Mouse (Mus musculus): Measurements from ENCODE around the gene Cfap61.

Cfap61 gene

DNA sequence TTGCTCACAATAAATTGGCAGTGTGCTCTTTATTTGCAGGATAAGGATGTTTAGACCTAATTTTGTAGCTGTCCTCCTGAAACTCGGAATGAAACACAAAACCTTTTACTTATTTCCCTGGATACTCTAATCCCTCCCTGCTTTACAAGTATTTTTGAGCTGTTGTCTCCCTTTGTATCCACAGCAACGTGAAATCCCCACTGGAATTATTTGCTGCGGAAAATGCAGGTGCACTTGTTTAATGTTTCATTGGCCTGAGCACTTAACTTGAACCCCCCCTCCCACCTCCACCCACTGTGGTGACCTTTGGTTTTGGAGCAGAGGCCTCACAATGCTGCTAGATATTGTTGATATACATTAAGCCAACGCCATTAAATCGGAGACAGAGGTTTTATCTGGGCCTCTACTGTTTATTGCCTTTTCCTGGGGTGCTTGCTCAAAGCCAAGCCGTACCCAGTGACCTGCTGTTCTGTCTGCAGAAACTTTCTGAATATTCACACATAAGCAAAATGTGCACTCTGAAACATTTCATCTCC lies 154.6 kb downstream of the Cfap61 start:
- peak in 1 of 2 experiments; percentile 5 for DNase-seq

DNA sequence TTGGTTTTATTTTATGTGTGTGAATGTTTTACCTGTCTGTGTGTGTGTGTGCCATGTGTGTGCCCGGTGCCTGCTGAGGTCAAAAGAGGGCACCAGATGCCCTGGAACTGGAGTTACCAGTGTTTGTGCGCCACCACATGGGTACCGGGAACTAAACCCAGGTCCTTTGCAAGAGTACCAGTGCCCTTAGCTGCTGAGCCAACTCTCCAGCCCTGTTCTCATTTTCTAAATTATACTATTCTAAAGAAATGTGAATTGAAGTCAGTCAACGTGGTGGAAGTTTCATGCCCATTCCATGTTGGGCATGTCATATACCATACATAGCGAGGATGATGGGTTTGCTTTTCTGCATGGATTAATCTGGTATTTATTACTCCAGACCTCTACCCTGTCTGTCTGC lies 162.9 kb downstream of the Cfap61 start:
- no peak for DNase-seq

DNA sequence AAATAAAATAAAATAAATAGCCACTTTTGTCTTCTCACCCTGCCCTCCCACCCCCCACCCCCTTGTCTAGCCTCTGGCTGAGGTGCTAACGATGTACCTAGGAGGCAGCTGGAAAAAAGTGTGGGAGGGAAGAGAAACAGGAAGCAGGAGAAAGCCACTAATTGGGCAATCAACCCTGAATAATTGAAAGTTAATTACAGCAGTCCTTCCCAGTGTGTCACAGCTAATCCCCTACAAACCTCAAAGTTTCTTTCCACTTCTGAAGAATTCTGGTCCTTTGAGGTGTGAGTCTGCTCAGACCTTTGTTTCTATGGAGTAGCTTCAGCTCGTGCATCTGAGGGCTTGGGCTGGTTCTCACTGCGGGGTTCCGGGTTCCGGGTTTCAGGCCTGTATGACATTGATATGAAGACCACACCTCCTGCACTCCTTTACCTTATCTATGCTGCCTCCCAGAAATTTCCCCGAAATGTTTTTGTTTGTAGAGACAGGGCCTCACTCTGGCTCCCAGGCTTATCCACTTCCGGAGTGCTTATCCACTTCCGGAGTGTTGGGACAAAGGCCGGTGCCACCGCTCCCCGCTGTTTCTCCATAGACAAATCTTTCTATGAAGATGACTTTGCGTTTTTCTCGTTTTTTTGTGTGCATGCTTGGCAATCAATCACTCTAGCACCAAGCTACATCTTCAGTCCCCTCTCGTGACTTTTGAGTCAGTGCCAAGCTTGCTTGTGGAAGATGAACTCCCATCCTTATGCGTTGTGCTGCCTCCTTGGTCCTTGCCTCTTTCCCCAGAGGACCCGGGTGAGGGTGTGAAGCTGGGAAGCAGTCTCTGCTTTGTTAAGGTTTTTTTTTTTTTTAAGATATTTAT lies 164.5 kb downstream of the Cfap61 start:
- DNase-seq: no peak

DNA sequence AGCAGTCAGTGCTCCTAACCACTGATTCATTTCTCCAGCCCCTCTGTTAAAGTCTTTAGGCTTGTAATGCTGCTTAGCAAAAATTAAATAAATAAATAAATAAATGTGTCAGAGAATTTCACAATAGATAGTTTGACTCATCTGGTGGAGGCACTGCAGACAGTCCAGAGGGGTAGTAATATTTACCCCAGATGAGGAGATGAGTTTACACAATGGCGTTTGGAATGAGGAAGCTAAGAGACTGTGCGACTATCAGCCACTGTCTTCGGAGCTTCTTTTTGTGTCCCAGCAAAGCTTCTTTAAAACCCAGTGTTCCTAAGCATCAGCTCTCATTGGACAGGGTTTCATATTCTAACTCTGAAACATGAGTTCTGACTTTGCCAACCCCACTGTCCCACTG lies 165.3 kb downstream of the Cfap61 start:
- DNase-seq: no peak

DNA sequence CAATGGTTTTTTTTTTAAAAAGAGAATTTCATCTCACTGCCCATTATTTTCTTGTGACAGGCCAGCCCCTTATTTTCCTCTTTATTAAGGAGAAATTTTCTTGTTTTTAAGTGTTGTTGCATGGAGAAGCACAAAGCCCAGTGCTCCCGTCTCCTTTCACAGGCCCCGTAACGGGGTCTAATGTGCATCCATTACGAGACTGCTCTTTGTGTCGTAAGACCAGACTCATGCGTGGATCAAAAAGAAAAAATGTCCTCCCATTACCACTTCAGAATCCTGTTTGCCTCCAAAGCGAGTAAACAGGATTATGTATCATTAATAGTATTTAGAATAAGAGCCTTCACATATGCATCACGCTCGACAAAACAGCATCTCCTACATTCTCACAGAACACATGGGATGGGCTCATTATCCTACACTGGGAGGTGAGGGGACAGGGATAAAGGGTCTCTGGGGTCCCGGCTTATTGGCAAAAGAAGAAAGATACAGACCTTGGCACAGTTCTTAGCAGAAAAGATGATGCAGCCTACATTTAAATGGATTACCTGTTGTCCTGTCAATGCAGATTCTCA lies 166.0 kb downstream of the Cfap61 start:
- DNase-seq: no peak

DNA sequence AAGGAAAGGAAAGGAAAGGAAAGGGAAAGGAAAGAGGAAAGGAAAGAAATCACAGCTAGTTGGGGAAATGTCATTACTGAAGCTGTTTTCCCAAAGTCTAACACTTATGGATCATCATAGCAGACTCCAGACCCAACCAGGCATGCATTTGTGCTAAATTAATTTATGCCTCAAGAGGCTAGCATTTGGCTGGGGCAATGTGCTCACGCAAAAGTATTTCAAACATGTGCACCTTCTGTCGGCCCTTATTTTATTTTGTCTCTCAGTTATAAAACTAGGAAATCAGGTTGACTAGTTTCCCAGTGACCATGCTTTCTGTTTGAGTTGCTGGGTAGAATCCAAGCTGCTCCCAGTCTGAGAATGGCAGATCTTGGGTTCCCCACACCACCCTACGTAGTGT lies 168.0 kb downstream of the Cfap61 start:
- no peak for DNase-seq

DNA sequence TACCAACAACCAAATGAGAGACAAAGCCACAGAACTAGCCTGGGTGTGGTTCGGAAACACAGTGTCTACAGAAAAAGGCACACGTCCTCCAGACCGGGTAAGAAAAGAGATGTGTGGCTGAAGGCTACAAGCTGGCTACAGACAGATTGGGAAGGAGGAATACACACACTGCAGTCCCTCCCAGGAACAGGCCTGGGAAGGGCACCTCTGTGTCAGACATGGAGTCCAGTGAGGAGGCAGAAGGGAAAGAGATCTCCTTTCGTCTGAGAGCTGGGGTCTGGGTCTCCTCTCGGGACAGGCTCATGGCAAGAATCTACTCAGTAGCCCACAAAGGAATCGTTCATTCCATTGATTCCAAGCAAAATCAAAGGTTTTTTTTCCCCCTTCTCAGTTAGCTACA lies 170.8 kb downstream of the Cfap61 start:
- no peak for DNase-seq

DNA sequence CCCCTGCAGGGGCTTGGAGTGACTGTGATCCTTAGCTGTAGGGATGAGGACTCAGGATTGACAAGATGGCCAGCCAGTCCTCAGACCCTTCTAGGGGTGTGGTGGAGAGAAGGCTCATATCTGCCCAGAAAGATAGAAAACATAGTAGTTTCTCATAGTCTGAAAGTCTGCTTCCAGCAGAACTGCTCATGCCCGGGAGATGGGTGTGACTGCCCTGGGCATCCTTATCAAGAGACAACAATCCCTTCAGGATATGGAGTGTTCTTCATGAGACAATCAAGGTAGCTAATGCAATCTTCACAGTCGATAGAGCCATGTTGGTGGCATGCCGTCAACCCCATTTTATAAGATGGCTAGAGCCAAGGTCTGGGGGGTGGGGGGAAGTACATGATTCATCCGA lies 173.4 kb downstream of the Cfap61 start:
- DNase-seq: no peak

DNA sequence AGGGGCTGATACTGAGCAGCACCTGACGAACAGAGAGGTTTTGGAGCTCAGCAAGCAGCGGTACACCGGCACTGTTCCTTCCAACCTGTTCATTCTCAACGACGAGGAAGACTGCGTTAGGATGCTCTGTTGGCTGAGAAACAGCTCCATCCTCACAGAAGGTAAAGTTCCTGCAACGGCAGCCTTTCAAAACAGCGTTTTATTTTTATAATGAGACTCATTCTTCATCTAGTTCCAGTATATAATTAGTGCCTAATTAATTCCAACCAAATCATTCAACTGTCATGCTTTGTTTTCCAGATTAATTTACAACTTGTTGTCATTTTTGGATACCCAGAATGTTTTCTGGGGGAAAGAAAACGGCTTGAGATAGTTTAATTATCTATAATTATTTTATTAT lies 175.3 kb downstream of the Cfap61 start:
- DNase-seq: no peak

DNA sequence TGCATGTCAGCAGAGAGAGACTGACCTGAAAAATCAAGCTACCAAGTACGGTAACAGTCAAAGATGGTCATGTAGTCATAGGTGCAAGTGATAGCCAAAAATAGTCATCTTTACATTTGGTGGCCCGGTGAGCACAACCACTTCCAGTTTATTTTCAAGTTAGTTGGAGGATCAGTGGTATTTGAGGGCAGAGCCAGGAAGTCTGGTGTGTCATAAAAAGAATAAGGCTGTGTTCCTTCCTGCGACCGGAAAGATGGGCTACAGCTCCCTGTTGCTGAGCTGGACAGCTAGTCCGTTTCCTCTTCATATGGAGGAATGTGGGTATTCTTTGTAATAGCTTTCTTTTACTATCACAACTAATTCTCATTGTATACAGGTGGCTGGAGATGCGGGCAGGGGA lies 181.7 kb downstream of the Cfap61 start:
- DNase-seq: no peak

DNA sequence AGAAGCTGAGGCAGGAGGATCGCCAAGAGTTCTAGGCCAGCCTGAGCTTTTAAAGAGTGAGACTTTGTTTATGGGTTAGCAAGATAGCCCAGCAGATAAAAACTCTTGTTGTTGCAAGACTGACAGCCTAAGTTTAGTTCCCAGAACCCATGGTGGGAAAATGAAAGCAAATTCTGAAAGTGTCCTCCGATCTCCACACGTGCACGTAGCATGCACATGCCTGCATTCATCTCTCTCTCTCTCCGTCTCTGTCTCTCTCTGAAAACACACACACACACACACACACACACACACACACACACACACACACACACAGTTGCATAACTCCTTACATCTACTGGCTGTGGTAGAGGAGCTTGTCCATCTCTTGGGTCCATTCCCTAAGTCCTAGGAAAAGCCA lies 182.1 kb downstream of the Cfap61 start:
- DNase-seq: no peak

DNA sequence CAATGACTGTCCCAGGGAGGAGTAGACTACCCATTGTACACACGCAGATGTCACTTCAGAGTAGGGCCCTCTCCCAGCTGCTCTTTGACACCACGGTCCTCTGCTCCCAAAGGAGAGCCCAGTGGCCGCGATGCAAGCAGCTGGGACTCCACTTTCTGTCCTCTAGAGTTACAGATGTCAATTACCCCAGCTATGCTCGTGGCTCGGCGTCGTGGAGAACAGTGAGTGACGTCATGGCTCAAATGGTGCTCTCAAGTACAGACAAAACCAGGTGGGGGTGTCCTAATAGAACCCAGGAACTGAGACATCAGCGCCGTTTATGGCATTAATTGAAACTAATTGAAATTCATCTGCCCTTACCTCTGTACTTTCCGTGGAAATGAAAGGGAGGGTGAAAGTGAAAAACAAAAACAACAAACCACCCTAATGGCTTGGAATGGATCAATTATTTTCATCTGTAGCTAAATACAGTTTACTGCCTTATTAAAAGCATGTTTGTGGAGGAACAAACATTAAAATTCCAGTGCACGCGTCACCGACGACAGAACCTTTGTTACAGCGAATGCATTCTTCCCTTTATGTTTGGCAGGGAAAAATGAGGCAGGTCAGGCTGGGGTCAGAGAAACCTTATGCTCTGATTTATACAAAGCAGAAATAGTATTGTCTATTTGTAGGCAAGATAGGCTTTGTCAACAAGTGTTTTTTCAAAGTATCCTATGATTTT lies 182.8 kb downstream of the Cfap61 start:
- peak in 1 of 2 experiments; percentile 4 for DNase-seq

DNA sequence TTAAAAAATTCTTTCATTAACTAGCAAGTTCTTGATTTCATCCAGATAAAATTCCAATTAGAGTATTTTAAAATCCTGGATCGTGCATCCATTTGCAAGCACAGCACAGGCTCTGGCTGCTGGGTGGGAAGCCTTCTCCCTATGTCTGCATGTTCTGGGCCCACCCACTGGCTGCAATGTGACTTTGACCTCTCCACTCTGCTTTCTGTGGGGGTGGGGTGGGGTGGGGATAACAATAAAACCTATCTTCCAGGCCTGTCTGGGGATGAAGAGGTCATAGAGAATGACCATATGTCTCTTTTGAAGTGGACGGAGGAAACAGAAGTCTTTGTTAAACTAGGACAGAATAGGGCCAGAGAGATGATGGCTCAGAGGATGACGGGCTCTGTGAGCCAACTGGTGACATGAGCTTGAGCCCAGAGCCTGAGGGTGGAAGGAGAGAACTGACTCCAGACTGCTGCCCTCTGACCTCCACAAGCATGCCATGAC lies 183.4 kb downstream of the Cfap61 start:
- no peak for DNase-seq

DNA sequence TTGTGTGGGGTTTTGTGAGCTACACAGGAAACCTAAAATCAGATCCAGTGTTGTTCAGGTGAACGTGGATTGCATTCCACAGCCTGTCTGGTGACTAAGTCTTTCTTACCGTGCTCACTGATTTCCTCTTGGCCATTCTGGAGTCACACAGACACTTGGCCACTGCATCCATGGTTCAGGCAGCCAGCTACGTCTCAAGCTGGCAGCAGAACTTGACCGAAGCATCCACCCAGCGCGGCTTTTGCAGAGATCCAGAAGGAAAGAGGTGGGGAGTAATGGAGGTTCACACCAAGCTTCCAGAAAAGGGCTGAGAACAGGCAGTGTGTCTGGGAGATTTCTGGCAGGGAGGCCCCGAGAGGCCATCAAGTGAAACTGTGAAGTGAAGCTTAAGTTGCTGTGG lies 187.0 kb downstream of the Cfap61 start:
- DNase-seq: no peak

DNA sequence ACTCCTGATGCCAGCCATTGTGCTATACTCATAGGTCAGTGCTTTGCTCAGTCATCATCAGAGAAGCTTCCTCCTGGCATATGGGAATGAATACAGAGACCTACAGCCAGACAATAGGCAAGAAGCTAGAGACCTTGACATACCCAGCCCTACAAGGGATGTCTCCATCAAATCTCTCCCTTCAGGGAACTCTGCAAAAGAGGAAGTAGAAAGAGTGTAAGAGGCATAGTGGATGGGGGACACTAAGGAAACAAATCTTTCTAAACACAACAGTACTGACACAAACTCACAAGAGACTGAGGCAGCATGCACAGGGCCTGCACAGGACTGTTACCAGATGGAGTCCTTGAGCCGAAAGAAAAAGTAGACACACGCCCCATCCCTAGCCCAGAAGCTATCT lies 190.5 kb downstream of the Cfap61 start:
- no peak for DNase-seq

DNA sequence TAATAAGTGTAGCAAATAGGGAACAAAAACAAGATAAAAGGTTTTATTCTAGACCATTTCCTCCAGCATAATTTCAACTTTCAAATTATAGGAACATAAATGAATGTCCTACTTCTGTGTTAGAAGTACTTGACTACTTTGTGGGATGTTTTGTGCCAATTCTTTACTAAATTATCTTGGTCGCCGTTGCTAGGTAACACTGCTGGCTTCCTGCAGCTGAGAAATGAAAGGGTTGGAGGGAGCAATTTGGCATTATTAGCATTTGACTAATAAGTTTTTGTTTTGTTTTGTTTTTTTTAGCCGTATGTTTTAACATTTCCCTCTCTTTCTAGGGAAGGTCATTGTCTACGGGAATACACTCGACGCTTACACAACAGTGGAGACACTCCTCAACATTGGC lies 194.0 kb downstream of the Cfap61 start:
- no peak for DNase-seq

DNA sequence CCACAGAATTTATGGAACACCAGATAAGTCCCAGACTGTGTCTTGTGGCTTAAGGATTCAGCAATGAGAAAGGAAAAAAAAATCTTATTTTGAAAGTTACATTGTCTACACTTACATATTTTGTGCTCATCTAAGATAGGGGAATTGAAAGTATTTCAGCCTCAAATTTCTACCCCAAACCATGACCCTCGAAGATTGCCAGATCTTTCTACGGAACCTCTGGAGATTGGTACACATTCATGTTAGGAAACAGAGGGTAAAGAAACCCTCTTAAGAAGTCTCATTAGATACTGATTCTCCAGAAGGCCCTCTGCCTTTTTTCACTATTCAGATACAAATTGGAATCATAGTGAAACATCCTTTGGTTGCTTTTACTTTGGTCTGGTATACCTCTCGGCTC lies 195.9 kb downstream of the Cfap61 start:
- DNase-seq: no peak

DNA sequence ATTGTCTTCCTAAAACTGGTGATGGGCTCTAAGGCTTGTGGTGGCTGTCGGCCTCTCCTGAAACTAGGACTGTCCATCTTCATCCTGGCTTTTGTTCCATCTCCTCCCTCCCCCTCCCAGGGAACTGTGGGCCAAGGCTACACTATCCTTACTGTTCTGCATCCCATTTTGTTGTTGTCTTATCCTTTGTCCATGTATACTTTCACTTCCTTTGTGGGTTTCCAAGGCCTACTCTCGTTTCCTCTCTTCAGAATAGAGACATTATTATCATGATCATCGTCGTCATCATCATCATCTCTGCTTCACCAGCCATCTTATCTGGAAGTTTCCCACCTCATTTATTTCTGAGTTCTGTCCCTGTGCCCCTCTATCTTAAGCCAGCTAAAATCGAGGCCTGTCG lies 199.7 kb downstream of the Cfap61 start:
- no peak for DNase-seq

DNA sequence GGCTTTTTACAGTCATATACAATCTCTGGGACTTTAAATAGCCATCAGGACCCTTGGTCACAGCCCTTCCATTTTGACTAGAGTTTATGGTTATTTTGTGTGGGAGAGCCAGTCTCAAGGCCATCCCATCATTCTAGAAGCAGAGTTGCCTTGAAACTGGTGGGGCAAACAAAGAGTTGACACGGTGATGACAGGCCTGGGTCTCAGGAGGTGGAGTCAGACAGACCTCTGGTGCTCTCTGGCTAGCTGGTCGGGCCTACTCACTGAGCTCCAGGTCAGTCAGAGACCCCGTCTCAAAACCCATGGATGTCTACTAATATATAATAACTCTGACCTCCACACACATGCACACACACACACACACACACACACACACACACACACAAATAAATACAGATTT lies 206.1 kb downstream of the Cfap61 start:
- no peak for DNase-seq

DNA sequence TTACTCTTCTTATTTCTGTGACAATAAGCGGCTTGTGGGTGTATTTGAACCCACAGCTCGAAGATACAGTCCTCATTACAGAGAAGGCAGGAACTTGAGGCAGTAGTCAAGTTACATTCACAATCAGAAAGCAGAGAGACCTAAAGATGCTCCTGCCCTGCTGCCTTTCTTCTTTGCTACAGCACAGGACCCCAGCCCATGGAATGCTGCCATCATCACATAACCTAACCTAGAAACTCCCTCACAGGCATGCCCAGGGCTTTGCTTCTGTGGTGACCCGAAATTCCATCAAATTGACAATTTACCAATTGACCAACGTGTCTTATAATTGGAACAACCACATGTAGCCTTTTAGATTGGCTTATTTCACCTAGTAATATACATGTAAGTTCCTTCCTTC lies 212.7 kb downstream of the Cfap61 start:
- no peak for DNase-seq

DNA sequence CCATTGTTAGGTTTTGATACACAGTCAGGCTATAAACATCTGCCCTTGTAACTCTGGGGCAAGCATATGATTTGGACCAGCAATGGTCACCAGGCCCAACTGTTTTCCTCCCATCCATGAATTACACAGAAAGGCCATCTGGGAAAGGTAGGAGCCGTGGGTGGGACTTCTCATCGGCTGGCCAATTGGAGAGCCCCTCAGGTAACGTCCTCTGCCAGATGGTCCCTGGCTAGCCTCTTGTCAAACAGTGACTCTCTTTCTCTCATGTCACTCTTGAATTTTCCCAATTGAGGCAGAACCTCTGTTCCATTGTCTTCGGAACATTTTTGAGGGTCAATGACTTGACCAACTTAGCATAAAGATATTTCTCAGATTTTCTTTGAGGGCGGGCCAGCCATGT lies 213.2 kb downstream of the Cfap61 start:
- DNase-seq: no peak

DNA sequence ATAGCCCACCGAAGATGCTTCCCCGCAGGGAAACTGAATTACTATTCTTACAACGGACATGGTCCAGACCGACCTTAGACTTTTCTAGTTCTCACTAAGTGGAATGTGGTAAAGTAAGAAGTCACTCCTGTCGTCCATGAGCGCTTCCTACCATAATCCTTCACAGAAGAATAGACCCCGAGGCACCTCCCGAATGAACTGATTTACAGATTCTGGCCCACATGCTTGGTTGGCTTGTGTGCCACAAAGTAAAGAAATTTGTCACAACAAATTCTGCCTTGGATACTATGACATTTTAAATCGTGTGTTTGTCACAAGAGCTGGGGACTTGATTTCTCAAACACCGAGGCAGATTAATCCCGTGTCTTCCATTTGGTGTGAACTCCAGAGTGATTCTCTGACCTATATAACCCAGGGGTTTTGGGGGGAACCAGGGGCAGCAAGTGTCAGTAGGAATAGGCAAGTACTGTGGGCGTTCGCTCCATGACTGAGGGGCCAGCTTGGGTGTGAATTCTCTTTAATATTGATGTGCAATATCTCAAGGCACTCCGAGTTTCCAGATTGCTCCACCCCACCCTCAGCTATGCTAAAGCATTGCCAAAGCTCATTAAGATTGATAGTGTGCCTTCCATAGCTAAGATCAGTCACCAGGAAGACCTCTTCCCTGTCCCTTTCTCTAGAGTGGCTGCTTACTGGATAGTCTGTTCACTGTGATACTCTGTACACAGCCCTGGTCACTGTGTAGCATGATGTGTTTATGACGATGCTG lies 214.8 kb downstream of the Cfap61 start:
- DNase-seq: no peak

Measured in kidney, postnatal 4 days (tissue).